Mouse (Mus musculus) cerebellum, adult 2 months (tissue): ENCODE measurements around the gene Cds1.

Experiments
- CTCF ChIP-seq: fragments of 200-500 bp; IDR thresholded peaks from 2 replicates; pipeline ENCODE4 v1.5.1; 2011; ENCODE audit warnings: low read depth, mild to moderate bottlenecking, control low read depth, low read length, moderate library complexity, borderline replicate concordance; ENCODE audit not compliant: insufficient read depth
- POLR2A ChIP-seq: fragments of 200-500 bp; IDR thresholded peaks from 2 replicates; pipeline ENCODE4 v1.6.1; 2011; ENCODE audit warnings: low read length, control low read depth, borderline replicate concordance; ENCODE audit not compliant: insufficient read depth

DNA sequence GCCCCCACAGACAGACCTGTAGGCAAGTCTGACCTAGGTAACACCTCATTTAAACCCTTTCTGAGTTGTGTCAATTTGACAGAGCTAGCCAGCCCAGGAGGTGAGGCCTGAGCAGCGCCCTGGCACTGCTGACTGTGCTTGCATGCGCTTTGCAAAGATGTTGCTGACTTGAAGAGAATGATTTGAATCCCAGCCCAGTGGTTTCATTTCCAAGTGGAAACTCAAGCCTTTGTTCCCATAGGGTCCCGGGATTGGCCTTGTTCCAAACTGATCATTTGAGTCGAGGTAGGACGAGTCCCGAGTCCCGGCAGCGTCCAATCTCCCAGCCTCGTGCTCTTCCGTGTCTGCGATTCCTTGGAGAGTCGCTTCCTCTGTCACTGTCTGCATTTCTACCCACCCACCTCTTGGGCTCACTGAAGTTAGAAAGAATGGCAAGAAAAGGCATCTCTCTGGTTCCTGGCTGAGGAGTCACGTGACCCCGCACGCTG is 14.5 kb downstream of the Cds1 start:
- TF ChIP-seq CTCF: no peak
- no peak for TF ChIP-seq POLR2A
